Mouse (Mus musculus): Measurements from ENCODE around the gene Rcl1.

DNA sequence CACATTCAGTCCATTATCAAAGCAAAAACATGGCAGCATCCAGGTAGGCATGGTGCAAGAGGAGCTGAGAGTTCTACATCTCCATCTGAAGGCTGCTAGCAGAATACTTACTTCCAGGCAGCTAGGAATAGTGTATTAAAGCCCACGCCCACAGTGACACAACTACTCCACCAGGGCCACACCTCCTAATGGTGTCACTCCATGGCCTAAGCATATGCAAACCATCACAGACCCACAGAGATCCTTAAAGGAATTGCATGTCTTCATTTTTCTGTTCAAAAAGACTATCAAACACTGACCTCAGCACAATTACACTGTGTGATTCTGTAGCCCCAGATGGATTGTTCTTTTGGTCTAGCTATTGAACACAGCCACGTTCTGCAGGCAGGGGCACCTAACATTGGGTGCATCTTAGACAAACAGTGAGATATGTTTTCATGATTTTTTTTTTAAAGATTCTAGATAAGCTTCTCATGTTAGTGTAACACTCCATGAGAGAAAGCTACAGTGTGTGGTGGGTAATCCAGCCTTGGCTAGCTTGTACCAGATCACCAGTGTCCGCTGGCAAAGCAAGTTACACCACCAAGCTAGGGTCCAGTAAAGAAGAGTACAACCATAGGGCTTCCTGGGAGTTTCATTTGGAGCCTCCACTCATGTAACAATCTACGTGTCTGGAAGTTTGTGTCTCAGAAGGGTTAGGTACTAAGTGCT, 62.8 kb downstream of the Rcl1 start:
- no peak for TF ChIP-seq CTCF (conservative IDR thresholded peaks at IDR 0.05 in 1 of 2, IDR thresholded peaks at IDR 0.05 in 1 of 2; ENCODE audit: low read depth in 2 of 2, low read length in 2 of 2)
- TF ChIP-seq HCFC1 (IDR thresholded peaks at IDR 0.05; ENCODE audit: low read depth, low read length), result no peak
- TF ChIP-seq JUND (conservative IDR thresholded peaks at IDR 0.05; ENCODE audit: low read depth, low read length), result no peak
- TF ChIP-seq NRF1 (IDR thresholded peaks at IDR 0.05; ENCODE audit: low read depth, low read length), result no peak
- TF ChIP-seq POLR2A (IDR thresholded peaks at IDR 0.05; ENCODE audit: low read depth, low read length), result no peak
- no peak for TF ChIP-seq EP300 (IDR thresholded peaks at IDR 0.05; ENCODE audit: low read length)

Data from CH12.LX (cell line).